Mouse (Mus musculus) kidney, postnatal 14 days (tissue): ENCODE measurements around the gene Dad1.

Source experiments
- DNase-seq: peaks from one replicate; pipeline ENCODE4 v3.0.0; 2022; ENCODE audit warnings: mixed read lengths

Dad1 gene

GRCm38 (mm10) chr14:54203776-54204175 lies 50.1 kb downstream of the Dad1 start:
- DNase-seq, result no peak

GRCm38 (mm10) chr14:54203207-54203606 lies 50.7 kb downstream of the Dad1 start:
- no peak for DNase-seq

- DNase-seq, result no peak
Observed at GRCm38 (mm10) chr14:54200363-54200762, 53.5 kb downstream of the Dad1 start.

GRCm38 (mm10) chr14:54199662-54200061 lies 54.2 kb downstream of the Dad1 start:
- DNase-seq, result no peak

- no peak for DNase-seq
Observed at GRCm38 (mm10) chr14:54197740-54198139, 56.2 kb downstream of the Dad1 start.

- no peak for DNase-seq
Observed at GRCm38 (mm10) chr14:54195838-54196423, 58.0 kb downstream of the Dad1 start.

- DNase-seq, result no peak
Observed at GRCm38 (mm10) chr14:54193354-54194133, 60.4 kb downstream of the Dad1 start.

- DNase-seq, result peak; percentile 23
Observed at GRCm38 (mm10) chr14:54192462-54192847, 61.4 kb downstream of the Dad1 start.

GRCm38 (mm10) chr14:54191594-54192461 lies 62.1 kb downstream of the Dad1 start:
- DNase-seq, result peak; percentile 14

- no peak for DNase-seq
Observed at GRCm38 (mm10) chr14:54191026-54191390, 62.9 kb downstream of the Dad1 start.

- DNase-seq, result no peak
Observed at GRCm38 (mm10) chr14:54190305-54191025, 63.4 kb downstream of the Dad1 start.

GRCm38 (mm10) chr14:54189255-54189654 lies 64.6 kb downstream of the Dad1 start:
- DNase-seq, result no peak

GRCm38 (mm10) chr14:54187211-54187610 lies 66.7 kb downstream of the Dad1 start:
- DNase-seq, result no peak
